Mouse (Mus musculus) heart, postnatal 0 days (tissue): ENCODE measurements at regions not wholly inside any gene's neighbourhood (a gene's known extent, or its start where the extent isn't known, plus 50 kb on each side); places are given as distances from the start of the nearest gene placed in this dataset.

Experiments
- CTCF ChIP-seq: IDR thresholded peaks from 2 replicates; pipeline ENCODE4 v1.5.1; 2016; ENCODE audit warnings: antibody characterized with exemption, control low read depth, low read depth
- EP300 ChIP-seq: IDR thresholded peaks from 2 replicates; pipeline ENCODE4 v1.6.1; 2016; ENCODE audit warnings: antibody characterized with exemption, low read depth

GRCm38 (mm10) chr4:33740982-33741381, 183.4 kb upstream of the Cnr1 start:
- TF ChIP-seq EP300, result no peak
- no peak for TF ChIP-seq CTCF
